10 mouse cellular contexts compared by ENCODE assay signal in genomic region chr6:126481257-126481656, GRCm38 (mm10). TPM values are rescaled to one million over a fixed set of nuclear protein-coding genes. Genes with fewer than 3 reads are reported as not detected.
DNase-seq lines count a peak whose midpoint lies in the region; ATAC-seq and TF ChIP-seq lines count a peak whose summit lies in the region.
"Had no signal": no experiment of that assay in that cellular context is flagged by ENCODE, and none has a peak within 500 bp of the region (broad histone marks: within the 10 kb centered on the region; RNA-seq: fewer than 3 reads in every experiment).

No protein-coding gene starts in this region.

- TF ChIP-seq CTCF in liver, embryonic 14.5 days (IDR thresholded peaks at IDR 0.05; ENCODE audit: low read depth), result peak; percentile 21; the same call in 1 of the 2 replicates
- peak; percentile 27; the same call in 1 of the 2 replicates for TF ChIP-seq CTCF in liver, postnatal 0 days (IDR thresholded peaks at IDR 0.05; ENCODE audit: low read depth)

- no peaks in the 10 kb centered on the region for H3K9me3 ChIP-seq in heart, embryonic 12.5 days (replicated peaks)
- no peaks in the 10 kb centered on the region for H3K9me3 ChIP-seq in liver, embryonic 14.5 days (ENCODE audit: control insufficient read depth, low read length)
- no peaks in the 10 kb centered on the region for H3K9me3 ChIP-seq in liver, embryonic 11.5 days (ENCODE audit: control insufficient read depth, low read length)
- no peaks in the 10 kb centered on the region for H3K9me3 ChIP-seq in liver, postnatal 0 days (ENCODE audit: low read length)

- peaks cover 10% of the 10 kb centered on the region for H3K4me1 ChIP-seq in heart, embryonic 12.5 days (replicated peaks)
- no peaks in the 10 kb centered on the region for H3K4me1 ChIP-seq in liver, embryonic 14.5 days (replicated peaks; ENCODE audit: control insufficient read depth in 2 of 2, insufficient read depth in 2 of 2, low read length in 1 of 2)
- no peaks in the 10 kb centered on the region for H3K4me1 ChIP-seq in liver, embryonic 11.5 days (replicated peaks; ENCODE audit: control insufficient read depth, insufficient read depth, low read length)
- H3K4me1 ChIP-seq in liver, postnatal 0 days (ENCODE audit: insufficient read depth), result no peaks in the 10 kb centered on the region

- 50% methylated on average over 6 of the region's 6 CpGs for WGBS in heart, embryonic 12.5 days
- WGBS in liver, embryonic 14.5 days (ENCODE audit: insufficient replicate concordance), result 55% methylated on average over 6 of the region's 6 CpGs
- WGBS in liver, embryonic 11.5 days, result 66% methylated on average over 6 of the region's 6 CpGs
- 57% methylated on average over 6 of the region's 6 CpGs for WGBS in liver, postnatal 0 days (ENCODE audit: insufficient replicate concordance)

- DNase-seq in heart, adult 11 months, result peak; percentile 88
- DNase-seq in liver, embryonic 14.5 days (ENCODE audit: low read depth in 3 of 3, low spot score in 3 of 3), result no peak
- no peak for DNase-seq in liver, embryonic 11.5 days (ENCODE audit: low spot score)
- peak; percentile 17 for DNase-seq in ZHBTc4 (ENCODE audit: low read depth, low spot score)
- no peak for DNase-seq in liver, postnatal 0 days
- no peak for DNase-seq in spleen, postnatal 10 days (ENCODE audit: low spot score in 2 of 2)
- no peak for DNase-seq in frontal cortex, postnatal 10 days (ENCODE audit: low spot score in 2 of 2)

- H3K36me3 ChIP-seq in heart, embryonic 12.5 days, result no peaks in the 10 kb centered on the region
- H3K36me3 ChIP-seq in liver, embryonic 14.5 days (replicated peaks; ENCODE audit: control insufficient read depth, insufficient read depth, low read depth), result no peaks in the 10 kb centered on the region
- no peaks in the 10 kb centered on the region for H3K36me3 ChIP-seq in liver, embryonic 11.5 days (ENCODE audit: control insufficient read depth, insufficient read depth, low read length)
- no peaks in the 10 kb centered on the region for H3K36me3 ChIP-seq in liver, postnatal 0 days (replicated peaks; ENCODE audit: insufficient read depth, low read length)

- TF ChIP-seq EP300 in liver, embryonic 14.5 days (IDR thresholded peaks at IDR 0.05; ENCODE audit: low read depth), result no peak
- no peak for TF ChIP-seq EP300 in liver, postnatal 0 days (IDR thresholded peaks at IDR 0.05; ENCODE audit: low read depth)

- no peak for ATAC-seq in heart, embryonic 12.5 days (ENCODE audit: insufficient number of reproducible peaks, low FRiP score)
- ATAC-seq in liver, embryonic 14.5 days (ENCODE audit: insufficient read depth), result no peak
- ATAC-seq in liver, embryonic 11.5 days (replicated peaks; ENCODE audit: low FRiP score), result no peak
- ATAC-seq in liver, postnatal 0 days, result no peak

- H3K27ac ChIP-seq in heart, embryonic 12.5 days (ENCODE audit: poor library complexity, severe bottlenecking), result no peak overlapping the region
- H3K27ac ChIP-seq in liver, embryonic 14.5 days, result no peak overlapping the region
- H3K27ac ChIP-seq in liver, embryonic 11.5 days (ENCODE audit: low read depth, low read length), result no peak overlapping the region
- H3K27ac ChIP-seq in liver, postnatal 0 days (ENCODE audit: low read depth), result no peak overlapping the region

- no peak overlapping the region for H3K9ac ChIP-seq in heart, embryonic 12.5 days
- no peak overlapping the region for H3K9ac ChIP-seq in liver, embryonic 14.5 days (replicated peaks)
- no peak overlapping the region for H3K9ac ChIP-seq in liver, embryonic 11.5 days (ENCODE audit: low read depth, low read length)
- no peak overlapping the region for H3K9ac ChIP-seq in liver, postnatal 0 days (replicated peaks)

- 0 out of 2 replicates have a peak, but pooled peaks cover 3% of the 10 kb centered on the region for H3K27me3 ChIP-seq in heart, embryonic 12.5 days (replicated peaks)
- H3K27me3 ChIP-seq in liver, embryonic 14.5 days (ENCODE audit: control insufficient read depth, insufficient read depth, low read length), result no peaks in the 10 kb centered on the region
- H3K27me3 ChIP-seq in liver, embryonic 11.5 days (replicated peaks; ENCODE audit: control insufficient read depth, insufficient read depth, low read length), result no peaks in the 10 kb centered on the region
- no peaks in the 10 kb centered on the region for H3K27me3 ChIP-seq in liver, postnatal 0 days (ENCODE audit: insufficient read depth, low read length)

- H3K4me2 ChIP-seq in heart, embryonic 12.5 days, result no peak overlapping the region
- no peak overlapping the region for H3K4me2 ChIP-seq in liver, embryonic 14.5 days (ENCODE audit: low read depth)
- no peak overlapping the region for H3K4me2 ChIP-seq in liver, embryonic 11.5 days
- no peak overlapping the region for H3K4me2 ChIP-seq in liver, postnatal 0 days (ENCODE audit: low read depth, low read length)

- no peak overlapping the region for H3K4me3 ChIP-seq in heart, embryonic 12.5 days
- H3K4me3 ChIP-seq in liver, embryonic 14.5 days (ENCODE audit: insufficient read depth in 1 of 2, low read depth in 2 of 2, low read length in 2 of 2), result no peak overlapping the region
- no peak overlapping the region for H3K4me3 ChIP-seq in liver, embryonic 11.5 days (ENCODE audit: low read depth, low read length)
- no peak overlapping the region for H3K4me3 ChIP-seq in liver, postnatal 0 days (ENCODE audit: low read depth, low read length)
- H3K4me3 ChIP-seq: myocyte had no signal

RNA-seq across cellular contexts. Expression of gene Kcna5, which starts 54.0 kb away (rescaled TPM):
- polyA plus RNA-seq in heart, embryonic 12.5 days (2016; fragmentation: Nextera tagmentation; extraction: Ambion mirVana), result 7.2 and 9.0 TPM in 2 replicates
- polyA plus RNA-seq in liver, embryonic 14.5 days (2012; rRNA removed), result 0.02 and 0.03 TPM in 2 replicates
- 0.04 and 0.10 TPM in 2 replicates for polyA plus RNA-seq in liver, embryonic 14.5 days (2014; fragmentation: Nextera tagmentation; extraction: Ambion mirVana)
- polyA plus RNA-seq in liver, embryonic 11.5 days (2014; fragmentation: Nextera tagmentation; extraction: Ambion mirVana), result 1.5 and 1.9 TPM in 2 replicates
- 0.05 and 0.09 TPM in 2 replicates for polyA plus RNA-seq in liver, postnatal 0 days (2015; fragmentation: Nextera tagmentation; extraction: Ambion mirVana)
- polyA plus RNA-seq: liver, adult 2 months; myocyte had no signal

Comparison
In these comparisons a context has a peak if more than half of its experiments do, and no peak if none do; other contexts are left out.
1. DNase-seq: peak in heart, adult 11 months (single experiment) and ZHBTc4 (single experiment); none in liver, embryonic 14.5 days (0 of 3), liver, embryonic 11.5 days (single experiment), liver, postnatal 0 days (single experiment), spleen, postnatal 10 days (0 of 2) and frontal cortex, postnatal 10 days (0 of 2).